Mouse (Mus musculus): ENCODE data around the gene Ccdc91. TPM values are rescaled to one million over a fixed set of nuclear protein-coding genes. Genes with fewer than 3 reads are reported as not detected.

The Ccdc91 gene
- total and polyA plus RNA-seq, 3 experiments = 12.0 to 15.6 (median 14.4) TPM

- Histone ChIP-seq H3K9me3 (replicated peaks; ENCODE audit: low read length) (no peaks in the 10 kb centered on the region), H3K4me3 (replicated peaks in 1 of 3; ENCODE audit: low read depth in 2 of 3, low read length in 2 of 3, poor library complexity in 1 of 3) (no peak overlapping the region), H3K4me2 (ENCODE audit: insufficient read depth, low read depth, poor library complexity, severe bottlenecking) (no peak overlapping the region), H3K27ac (ENCODE audit: insufficient read depth, low read depth) (no peak overlapping the region), H3K9ac (ENCODE audit: insufficient read depth, low read depth) (no peak overlapping the region), H3K4me1 (ENCODE audit: control insufficient read depth in 1 of 2, insufficient read depth in 2 of 2) (no peaks in the 10 kb centered on the region), H3K79me2 (replicated peaks; ENCODE audit: control insufficient read depth, extremely low read depth, insufficient read depth, poor library complexity, severe bottlenecking) (no peaks in the 10 kb centered on the region), H3K36me3 (replicated peaks in 1 of 2; ENCODE audit: control insufficient read depth in 1 of 2, insufficient read depth in 1 of 2, low read length in 1 of 2) (no peaks in the 10 kb centered on the region), H3K27me3 (replicated peaks) (no peaks in the 10 kb centered on the region)
- TF ChIP-seq CTCF (conservative IDR thresholded peaks at IDR 0.05 in 1 of 2, IDR thresholded peaks at IDR 0.05 in 1 of 2; ENCODE audit: low read depth in 2 of 2, low read length in 2 of 2) (peak; percentile 47 to 70), GABPA (IDR thresholded peaks at IDR 0.05; ENCODE audit: insufficient replicate concordance, low read depth, low read length) (no peak), SMC3 (IDR thresholded peaks at IDR 0.05; ENCODE audit: low read depth, low read length) (peak; percentile 52), RAD21 (IDR thresholded peaks at IDR 0.05; ENCODE audit: low read depth, low read length) (peak; percentile 25)
- in situ Hi-C loops (cut with MboI; ENCODE audit: low pct_ligation_motif_present, low pct_unique_long_range_greater_than_20kb, low sequenced_read_pairs) (no loop called here), dilution Hi-C loops (cut with MboI; ENCODE audit: extremely low pct_ligation_motif_present, extremely low pct_unique_long_range_greater_than_20kb, low sequenced_read_pairs) (no loop called here)
- DNase-seq (ENCODE audit: extremely low read depth) = peak; percentile 64
Measured at GRCm38 (mm10) chr6:147664339-147664738, 188.7 kb downstream of the Ccdc91 start.

- DNase-seq (ENCODE audit: extremely low read depth) = no peak
- TF ChIP-seq KAT2A (IDR thresholded peaks at IDR 0.05; ENCODE audit: insufficient replicate concordance, low read length) = no peak
- no peak for TF ChIP-seq ZC3H11A (IDR thresholded peaks at IDR 0.05; ENCODE audit: low read depth, low read length)
- TF ChIP-seq NELFE (IDR thresholded peaks at IDR 0.05; ENCODE audit: low read depth, low read length) = no peak
- no peak for TF ChIP-seq CTCF (conservative IDR thresholded peaks at IDR 0.05 in 1 of 2, IDR thresholded peaks at IDR 0.05 in 1 of 2; ENCODE audit: low read depth in 2 of 2, low read length in 2 of 2)
- TF ChIP-seq JUN (IDR thresholded peaks at IDR 0.05; ENCODE audit: insufficient read depth, low read depth, low read length) = no peak
- no peak for TF ChIP-seq ETS1 (conservative IDR thresholded peaks at IDR 0.05; ENCODE audit: low read depth, low read length)
- TF ChIP-seq ZKSCAN1 (IDR thresholded peaks at IDR 0.05; ENCODE audit: borderline replicate concordance, low read depth, low read length) = no peak
- no peak for TF ChIP-seq E2F4 (IDR thresholded peaks at IDR 0.05; ENCODE audit: insufficient replicate concordance, low read depth, low read length)
- no peak overlapping the region for H3K4me3 ChIP-seq (replicated peaks in 1 of 3; ENCODE audit: low read depth in 2 of 3, low read length in 2 of 3, poor library complexity in 1 of 3)
- no peaks in the 10 kb centered on the region for H3K9me3 ChIP-seq (replicated peaks; ENCODE audit: low read length)
- no peak overlapping the region for H3K4me2 ChIP-seq (ENCODE audit: insufficient read depth, low read depth, poor library complexity, severe bottlenecking)
- peaks cover 5% of the 10 kb centered on the region for H3K27me3 ChIP-seq (replicated peaks)
- in situ Hi-C loops (cut with MboI; ENCODE audit: low pct_ligation_motif_present, low pct_unique_long_range_greater_than_20kb, low sequenced_read_pairs) = no loop called here
- no peak overlapping the region for H3K27ac ChIP-seq (ENCODE audit: insufficient read depth, low read depth)
- H3K4me1 ChIP-seq (ENCODE audit: control insufficient read depth in 1 of 2, insufficient read depth in 2 of 2) = no peaks in the 10 kb centered on the region
- dilution Hi-C loops (cut with MboI; ENCODE audit: extremely low pct_ligation_motif_present, extremely low pct_unique_long_range_greater_than_20kb, low sequenced_read_pairs) = no loop called here
- no peaks in the 10 kb centered on the region for H3K79me2 ChIP-seq (replicated peaks; ENCODE audit: control insufficient read depth, extremely low read depth, insufficient read depth, poor library complexity, severe bottlenecking)
- H3K36me3 ChIP-seq (replicated peaks in 1 of 2; ENCODE audit: control insufficient read depth in 1 of 2, insufficient read depth in 1 of 2, low read length in 1 of 2) = no peaks in the 10 kb centered on the region
- no peak overlapping the region for H3K9ac ChIP-seq (ENCODE audit: insufficient read depth, low read depth)
Measured at GRCm38 (mm10) chr6:147671366-147671765, 195.7 kb downstream of the Ccdc91 start.

GRCm38 (mm10) chr6:147672481-147672880 is 196.9 kb downstream of the Ccdc91 start:
- peaks cover 8% of the 10 kb centered on the region for H3K27me3 ChIP-seq (replicated peaks)
- H3K9me3 ChIP-seq (replicated peaks; ENCODE audit: low read length) = no peaks in the 10 kb centered on the region
- in situ Hi-C loops (cut with MboI; ENCODE audit: low pct_ligation_motif_present, low pct_unique_long_range_greater_than_20kb, low sequenced_read_pairs) (no loop called here), dilution Hi-C loops (cut with MboI; ENCODE audit: extremely low pct_ligation_motif_present, extremely low pct_unique_long_range_greater_than_20kb, low sequenced_read_pairs) (no loop called here)
- no peak overlapping the region for H3K4me2 ChIP-seq (ENCODE audit: insufficient read depth, low read depth, poor library complexity, severe bottlenecking)
- DNase-seq (ENCODE audit: extremely low read depth) = no peak
- TF ChIP-seq POLR2AphosphoS2 (IDR thresholded peaks at IDR 0.05; ENCODE audit: low read depth, low read length) (no peak), MAZ (IDR thresholded peaks at IDR 0.05; ENCODE audit: low read depth, low read length) (no peak), ZMIZ1 (IDR thresholded peaks at IDR 0.05; ENCODE audit: low read depth, low read length) (no peak), TBP (conservative IDR thresholded peaks at IDR 0.05; ENCODE audit: low read depth, low read length) (no peak), USF2 (conservative IDR thresholded peaks at IDR 0.05; ENCODE audit: low read depth, low read length) (no peak), RAD21 (IDR thresholded peaks at IDR 0.05; ENCODE audit: low read depth, low read length) (no peak), RCOR1 (conservative IDR thresholded peaks at IDR 0.05; ENCODE audit: low read depth, low read length) (no peak), JUN (IDR thresholded peaks at IDR 0.05; ENCODE audit: insufficient read depth, low read depth, low read length) (no peak), MAX (IDR thresholded peaks at IDR 0.05; ENCODE audit: low read length) (no peak), JUND (conservative IDR thresholded peaks at IDR 0.05; ENCODE audit: low read depth, low read length) (no peak), MYC (IDR thresholded peaks at IDR 0.05; ENCODE audit: low read depth, low read length) (no peak), USF1 (IDR thresholded peaks at IDR 0.05; ENCODE audit: low read depth, low read length) (no peak), TCF12 (IDR thresholded peaks at IDR 0.05; ENCODE audit: low read depth, low read length) (no peak), PAX5 (IDR thresholded peaks at IDR 0.05; ENCODE audit: low read length) (no peak), ZNF384 (IDR thresholded peaks at IDR 0.05; ENCODE audit: low read depth, low read length) (no peak), MEF2A (IDR thresholded peaks at IDR 0.05; ENCODE audit: borderline replicate concordance, low read depth, low read length) (no peak), BHLHE40 (IDR thresholded peaks at IDR 0.05; ENCODE audit: low read depth, low read length) (no peak), GABPA (IDR thresholded peaks at IDR 0.05; ENCODE audit: insufficient replicate concordance, low read depth, low read length) (no peak)
- H3K4me1 ChIP-seq (ENCODE audit: control insufficient read depth in 1 of 2, insufficient read depth in 2 of 2) = no peaks in the 10 kb centered on the region
- no peak overlapping the region for H3K9ac ChIP-seq (ENCODE audit: insufficient read depth, low read depth)
- H3K36me3 ChIP-seq (replicated peaks in 1 of 2; ENCODE audit: control insufficient read depth in 1 of 2, insufficient read depth in 1 of 2, low read length in 1 of 2) = no peaks in the 10 kb centered on the region
- H3K27ac ChIP-seq (ENCODE audit: insufficient read depth, low read depth) = no peak overlapping the region
- no peak overlapping the region for H3K4me3 ChIP-seq (replicated peaks in 1 of 3; ENCODE audit: low read depth in 2 of 3, low read length in 2 of 3, poor library complexity in 1 of 3)
- no peaks in the 10 kb centered on the region for H3K79me2 ChIP-seq (replicated peaks; ENCODE audit: control insufficient read depth, extremely low read depth, insufficient read depth, poor library complexity, severe bottlenecking)
